Mouse (Mus musculus) limb, embryonic 10.5 days (tissue): ENCODE measurements around the gene Acly. TPM values are rescaled to one million over a fixed set of nuclear protein-coding genes. Genes with fewer than 3 reads are reported as not detected.

Experiments used
- DNase-seq: peaks from one replicate; pipeline ENCODE4 v3.0.0-alpha.2; 2017; ENCODE audit warnings: low spot score
- H3K27ac ChIP-seq: fragments of 300-500 bp; sonication (generic); 2 replicates; pipeline ENCODE4 v1.5.1; 2016; ENCODE audit warnings: mild to moderate bottlenecking
- H3K27me3 ChIP-seq: fragments of 300-500 bp; sonication (generic); 2 replicates; pipeline ENCODE4 v1.6.1; 2016; ENCODE audit warnings: low read depth, mild to moderate bottlenecking; ENCODE audit not compliant: poor library complexity, severe bottlenecking
- H3K36me3 ChIP-seq: fragments of 300-500 bp; sonication (generic); 2 replicates; pipeline ENCODE4 v1.6.1; 2016; ENCODE audit warnings: mild to moderate bottlenecking, moderate library complexity
- H3K4me1 ChIP-seq: fragments of 300-500 bp; sonication (generic); 2 replicates; pipeline ENCODE4 v1.6.1; 2016
- H3K4me3 ChIP-seq: fragments of 300-500 bp; sonication (generic); 2 replicates; pipeline ENCODE4 v1.5.1; 2016; ENCODE audit warnings: mild to moderate bottlenecking, moderate library complexity
- H3K9me3 ChIP-seq: fragments of 300-500 bp; sonication (generic); replicated peaks from 2 replicates; pipeline ENCODE4 v1.6.1; 2016; ENCODE audit warnings: mild to moderate bottlenecking
- WGBS: fragments of 180-500 bp; shearing (Covaris S2); methylation state at CpG from one replicate; pipeline ENCODE4 v1.1.7; 2016; 5-methylcytosine and 5-hydroxymethylcytosine counted together
- polyA plus RNA-seq: library from polyadenylated mRNA; unstranded; fragments of >200 nt; fragmentation: Nextera tagmentation; extraction: Ambion mirVana; gene quantifications from 2 replicates; pipeline ENCODE4 v1.2.1, GENCODE M21; 2016

The Acly gene
- polyA plus RNA-seq, 1 experiment from 2014 or later, result 263 TPM

DNA sequence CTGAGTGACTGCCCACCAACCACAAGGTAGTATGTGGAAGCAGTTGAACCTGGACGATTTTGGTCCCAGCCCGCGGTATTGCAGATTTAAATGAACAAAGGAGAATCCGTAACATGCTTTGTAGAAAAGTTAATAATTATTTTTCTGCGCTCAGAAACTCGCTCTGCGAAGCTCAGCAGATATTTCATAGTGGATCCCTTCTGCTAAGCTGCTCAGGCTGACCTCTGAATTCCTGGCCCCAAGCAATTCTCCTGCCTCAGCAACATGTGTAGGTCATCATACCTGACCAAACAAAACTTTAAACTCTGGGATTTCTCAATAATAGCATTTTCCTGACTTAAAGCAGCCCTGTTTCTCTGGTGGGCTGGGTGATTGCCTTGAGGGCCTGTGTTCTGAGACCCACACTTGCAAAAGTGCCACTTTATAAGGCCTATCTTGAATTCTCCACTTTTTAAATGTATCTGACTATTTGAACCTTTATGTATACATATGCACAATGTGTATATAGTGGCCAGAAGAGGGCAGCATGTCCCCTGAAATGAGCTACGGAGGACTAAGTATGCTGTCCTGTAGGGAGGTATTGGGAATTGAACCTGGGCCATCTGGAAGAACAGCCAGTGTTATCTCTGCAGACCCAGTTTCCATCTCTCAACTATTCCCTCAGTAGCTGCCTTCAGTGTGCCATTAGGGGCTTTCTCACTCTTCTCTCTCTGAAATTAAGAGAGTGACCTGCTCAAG is 41.8 kb downstream of the Acly start:
- Histone ChIP-seq H3K27ac (no peak overlapping the region), H3K4me1 (no peaks in the 10 kb centered on the region), H3K9me3 (no peaks in the 10 kb centered on the region), H3K27me3 (no peaks in the 10 kb centered on the region), H3K4me3 (no peak overlapping the region), H3K36me3 (peaks cover 100% of the 10 kb centered on the region)
- WGBS, result 89% methylated on average over 8 of the region's 8 CpGs
- no peak for DNase-seq

DNA sequence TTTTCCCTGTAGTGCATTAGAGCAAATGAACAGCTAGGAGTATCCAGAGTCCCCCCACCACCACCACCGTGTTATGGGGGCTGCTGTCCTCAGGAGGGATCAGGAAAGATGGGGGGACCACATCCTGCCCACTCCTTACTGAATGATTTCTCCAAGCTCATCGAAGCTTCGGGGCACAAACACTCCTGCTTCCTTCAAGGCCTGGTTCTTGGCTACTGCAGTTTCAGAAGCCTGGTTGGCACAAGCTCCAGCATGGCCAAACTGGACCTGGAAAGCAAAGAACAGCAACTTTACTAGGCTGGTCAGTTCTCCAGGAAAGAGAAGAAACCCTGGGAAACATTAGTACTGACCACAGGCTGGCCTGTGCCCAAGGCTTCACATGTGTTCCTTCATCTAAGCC is 43.3 kb downstream of the Acly start:
- no peak overlapping the region for H3K4me3 ChIP-seq
- 95% methylated on average over 3 of the region's 3 CpGs for WGBS
- H3K27me3 ChIP-seq, result no peaks in the 10 kb centered on the region
- no peaks in the 10 kb centered on the region for H3K9me3 ChIP-seq
- no peak for DNase-seq
- no peaks in the 10 kb centered on the region for H3K4me1 ChIP-seq
- H3K27ac ChIP-seq, result no peak overlapping the region
- H3K36me3 ChIP-seq, result peaks cover 100% of the 10 kb centered on the region

DNA sequence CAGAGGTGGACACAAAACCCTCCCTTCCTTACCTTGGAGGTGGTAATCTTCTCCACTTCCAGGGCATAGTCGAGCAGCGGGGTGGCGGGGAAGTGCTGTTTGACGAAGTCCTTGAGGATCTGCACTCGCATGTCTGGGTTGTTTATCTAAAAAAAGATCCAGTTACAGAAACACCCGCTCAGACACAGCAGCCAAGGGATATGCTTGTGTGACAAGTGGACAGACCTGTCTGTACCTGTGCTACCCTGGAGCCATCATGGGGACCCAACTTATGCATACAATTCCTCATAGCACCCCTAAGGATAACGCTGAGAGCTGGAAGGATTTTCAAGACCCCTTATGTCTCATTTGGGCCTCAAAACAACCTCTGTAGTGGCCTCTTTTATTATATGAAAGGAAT is 48.6 kb downstream of the Acly start:
- no peak overlapping the region for H3K4me3 ChIP-seq
- no peaks in the 10 kb centered on the region for H3K9me3 ChIP-seq
- DNase-seq, result no peak
- peaks cover 86% of the 10 kb centered on the region for H3K36me3 ChIP-seq
- H3K27me3 ChIP-seq, result no peaks in the 10 kb centered on the region
- H3K4me1 ChIP-seq, result no peaks in the 10 kb centered on the region
- WGBS, result 77% methylated on average over 7 of the region's 7 CpGs
- H3K27ac ChIP-seq, result no peak overlapping the region

DNA sequence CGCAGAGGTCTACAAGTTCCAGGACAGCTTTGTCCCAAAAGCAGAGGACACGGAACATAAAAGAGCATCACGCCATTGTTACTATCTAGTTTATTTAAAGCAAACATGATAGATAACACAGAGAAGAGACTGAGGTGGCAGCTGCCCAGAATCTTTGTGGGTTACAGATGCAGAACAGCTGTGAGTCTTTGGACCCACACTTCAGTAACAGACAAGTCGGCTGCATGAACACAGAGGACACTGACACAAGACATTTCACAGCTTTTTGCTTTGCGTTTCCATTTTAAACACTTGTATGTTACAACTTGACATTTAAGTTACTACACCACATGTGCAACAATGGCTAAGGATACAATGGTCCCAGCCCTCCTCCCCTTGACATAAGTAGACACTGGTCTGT is 51.5 kb downstream of the Acly start:
- no peak for DNase-seq

GRCm38 (mm10) chr11:100472935-100473295 is 54.9 kb downstream of the Acly start:
- Histone ChIP-seq H3K27me3 (no peaks in the 10 kb centered on the region), H3K36me3 (peaks cover 46% of the 10 kb centered on the region), H3K27ac (peak overlapping the region; percentile 93), H3K4me1 (peaks cover 20% of the 10 kb centered on the region), H3K4me3 (peak overlapping the region; percentile 97), H3K9me3 (no peaks in the 10 kb centered on the region)
- 30% methylated on average over 5 of the region's 5 CpGs for WGBS
- no peak for DNase-seq

More for the DNA sequence above, 51.5 kb downstream of the Acly start:
- Histone ChIP-seq H3K9me3 (no peaks in the 10 kb centered on the region), H3K4me3 (no peak overlapping the region), H3K36me3 (peaks cover 57% of the 10 kb centered on the region), H3K27ac (no peak overlapping the region), H3K27me3 (no peaks in the 10 kb centered on the region), H3K4me1 (peaks cover 7% of the 10 kb centered on the region)
- 94% methylated on average over 5 of the region's 5 CpGs for WGBS

DNA sequence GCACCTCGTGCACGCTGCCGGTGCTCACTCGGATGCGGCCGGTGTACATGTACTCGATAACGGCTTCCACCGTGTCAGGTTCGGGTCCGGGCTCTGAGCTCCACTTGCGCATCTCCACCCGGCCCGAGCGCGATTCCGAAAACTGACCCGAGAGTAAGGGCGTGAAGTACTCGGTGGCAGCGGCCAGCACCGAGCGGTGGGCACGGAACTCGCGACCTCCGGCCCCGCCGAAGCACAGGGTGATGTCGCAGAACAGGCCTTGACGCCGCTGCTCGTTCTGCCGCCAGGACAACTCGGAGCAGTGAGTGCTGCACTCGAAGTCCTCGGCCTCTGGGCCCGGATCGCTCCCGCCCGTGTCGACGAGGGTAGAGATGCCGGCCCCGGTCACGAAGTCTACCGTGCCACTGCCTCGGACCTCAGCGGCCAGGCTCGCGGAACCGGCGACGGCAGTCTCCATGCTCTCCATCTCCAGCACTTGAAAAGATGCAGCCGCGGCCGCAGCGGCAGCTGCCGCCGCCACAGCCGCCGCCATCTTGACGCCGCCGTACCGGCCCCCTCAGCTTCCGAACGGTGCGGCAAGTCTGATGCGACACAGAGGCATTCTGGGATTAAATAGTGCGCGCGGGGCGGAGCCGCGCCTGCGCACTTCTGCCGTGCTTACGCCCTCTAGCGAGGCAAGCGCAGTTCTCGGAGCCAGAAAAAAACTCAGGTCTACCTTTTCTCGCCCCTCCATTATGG is 55.4 kb downstream of the Acly start, which contains the start of gene Klhl11:
TSS of gene Klhl11 (minus strand) at position 545 of the 738 bp plus-strand sequence.
- Histone ChIP-seq H3K36me3 (peaks cover 45% of the 10 kb centered on the region), H3K4me1 (peaks cover 20% of the 10 kb centered on the region), H3K4me3 (peak within 1 kb of the TSS; percentile 97), H3K9me3 (no peaks in the 10 kb centered on the region), H3K27ac (peak within 1 kb of the TSS; percentile 93), H3K27me3 (no peaks in the 10 kb centered on the region)
- under 1% methylated on average over 83 of the region's 83 CpGs for WGBS
- DNase-seq, result peak; percentile 94

GRCm38 (mm10) chr11:100471352-100472196 is 56.2 kb downstream of the Acly start:
- Histone ChIP-seq H3K27ac (peak overlapping the region; percentile 93), H3K4me3 (peak overlapping the region; percentile 97), H3K9me3 (no peaks in the 10 kb centered on the region), H3K4me1 (peaks cover 20% of the 10 kb centered on the region), H3K27me3 (no peaks in the 10 kb centered on the region), H3K36me3 (peaks cover 43% of the 10 kb centered on the region)
- no peak for DNase-seq
- WGBS, result 5% methylated on average over 30 of the region's 30 CpGs

DNA sequence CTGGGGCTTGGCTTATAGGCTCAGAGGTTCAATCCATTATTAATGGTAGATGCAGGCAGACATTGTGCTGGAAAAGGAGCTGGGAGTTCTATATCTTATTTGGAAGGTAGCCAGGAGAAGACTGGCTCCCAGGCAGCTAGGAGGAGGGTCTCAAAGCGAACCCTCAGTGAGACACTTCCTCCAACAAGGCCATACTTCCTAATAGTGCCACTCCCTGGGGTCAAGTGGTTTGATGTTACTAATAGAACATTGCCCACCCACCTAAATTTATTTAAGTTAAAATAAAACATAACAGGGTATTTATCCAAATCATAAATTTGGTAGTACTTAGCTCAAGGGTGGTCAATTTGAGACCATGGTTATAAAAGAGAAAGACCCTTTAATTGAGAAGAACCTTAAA is 62.0 kb downstream of the Acly start:
- peaks cover 74% of the 10 kb centered on the region for H3K36me3 ChIP-seq
- WGBS, result 81% methylated on average over 1 of the region's 1 CpGs
- no peaks in the 10 kb centered on the region for H3K9me3 ChIP-seq
- H3K27ac ChIP-seq, result no peak overlapping the region
- peaks cover 9% of the 10 kb centered on the region for H3K4me1 ChIP-seq
- H3K4me3 ChIP-seq, result no peak overlapping the region
- no peaks in the 10 kb centered on the region for H3K27me3 ChIP-seq
- DNase-seq, result no peak

DNA sequence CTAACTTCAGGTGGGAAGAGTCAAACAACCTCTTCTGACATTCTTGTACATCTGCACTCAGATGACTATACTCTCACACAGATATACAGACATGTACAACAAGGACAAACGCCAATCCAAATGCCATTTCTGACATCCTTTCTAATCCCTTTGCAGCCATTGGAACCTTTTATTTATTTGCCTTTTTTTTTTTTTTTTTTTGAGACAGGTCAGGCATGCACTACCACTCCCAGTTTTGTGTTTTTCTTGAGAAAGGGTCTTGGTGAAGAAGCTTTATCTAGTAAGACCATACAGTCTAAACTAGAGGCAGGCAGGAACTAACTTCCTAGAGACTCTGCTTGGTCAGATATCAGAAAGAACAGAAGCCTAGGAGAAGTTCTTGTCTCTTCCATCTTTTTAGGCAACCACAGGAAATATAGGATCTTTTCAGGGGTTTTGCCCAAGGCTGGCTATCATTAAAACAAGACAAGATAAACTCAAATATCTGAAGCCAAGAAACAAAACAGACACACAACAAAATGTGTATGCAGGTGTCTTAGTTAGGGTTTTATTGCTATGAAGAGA is 62.5 kb downstream of the Acly start:
- no peaks in the 10 kb centered on the region for H3K9me3 ChIP-seq
- peaks cover 4% of the 10 kb centered on the region for H3K4me1 ChIP-seq
- 90% methylated on average over 1 of the region's 1 CpGs for WGBS
- H3K27ac ChIP-seq, result no peak overlapping the region
- DNase-seq, result no peak
- H3K27me3 ChIP-seq, result no peaks in the 10 kb centered on the region
- no peak overlapping the region for H3K4me3 ChIP-seq
- H3K36me3 ChIP-seq, result peaks cover 79% of the 10 kb centered on the region

DNA sequence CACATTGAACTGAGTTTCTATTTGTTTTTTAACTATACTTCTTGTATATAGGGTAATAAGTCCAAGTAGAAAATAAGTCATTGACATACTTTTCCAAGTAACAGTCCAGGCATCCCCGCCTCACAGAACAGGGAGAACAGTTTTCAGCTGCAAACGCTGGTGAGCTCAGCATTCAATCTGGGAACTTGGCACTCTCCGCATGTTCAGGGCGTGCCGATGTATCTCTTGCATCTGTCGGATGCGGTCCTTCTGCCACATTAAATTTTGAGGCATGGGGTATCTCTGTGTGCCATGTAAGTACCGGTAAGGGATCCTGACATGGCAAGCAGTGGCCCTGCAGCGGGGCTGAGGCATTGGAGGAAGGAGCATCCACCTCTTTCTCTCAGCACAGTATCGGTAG is 65.1 kb downstream of the Acly start:
- WGBS, result 93% methylated on average over 10 of the region's 10 CpGs
- DNase-seq, result no peak
- Histone ChIP-seq H3K27me3 (no peaks in the 10 kb centered on the region), H3K36me3 (peaks cover 77% of the 10 kb centered on the region), H3K27ac (no peak overlapping the region), H3K4me1 (no peaks in the 10 kb centered on the region), H3K4me3 (no peak overlapping the region), H3K9me3 (no peaks in the 10 kb centered on the region)

GRCm38 (mm10) chr11:100457711-100458110 is 70.1 kb downstream of the Acly start:
- no peak overlapping the region for H3K4me3 ChIP-seq
- 92% methylated on average over 5 of the region's 5 CpGs for WGBS
- no peaks in the 10 kb centered on the region for H3K27me3 ChIP-seq
- peaks cover 71% of the 10 kb centered on the region for H3K36me3 ChIP-seq
- H3K4me1 ChIP-seq, result no peaks in the 10 kb centered on the region
- no peaks in the 10 kb centered on the region for H3K9me3 ChIP-seq
- H3K27ac ChIP-seq, result no peak overlapping the region
- no peak for DNase-seq

DNA sequence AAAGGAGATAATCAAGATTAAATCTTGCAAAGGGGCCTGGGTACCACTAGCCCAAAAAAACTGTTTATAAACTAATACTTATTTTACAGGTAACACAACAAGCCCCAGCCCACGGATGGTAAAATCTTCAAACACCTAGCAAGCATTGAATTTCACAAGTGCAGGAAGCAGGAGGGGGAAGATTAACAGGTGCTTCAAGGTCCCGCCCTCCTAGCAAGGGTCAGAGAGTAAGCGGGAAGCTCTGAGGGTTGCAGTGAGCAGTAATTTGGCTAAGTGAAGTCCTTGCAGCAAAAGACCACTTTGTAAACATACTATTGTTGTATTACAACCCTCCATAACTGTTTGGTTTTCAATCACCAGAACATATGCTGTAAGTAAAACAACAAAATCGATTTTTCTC is 70.6 kb downstream of the Acly start:
- Histone ChIP-seq H3K9me3 (no peaks in the 10 kb centered on the region), H3K27me3 (no peaks in the 10 kb centered on the region), H3K4me1 (no peaks in the 10 kb centered on the region), H3K27ac (no peak overlapping the region), H3K36me3 (peaks cover 67% of the 10 kb centered on the region), H3K4me3 (no peak overlapping the region)
- WGBS, result 75% methylated on average over 4 of the region's 4 CpGs
- DNase-seq, result no peak
